Mouse (Mus musculus): ENCODE measurements around the gene Atg9a.

DNA sequence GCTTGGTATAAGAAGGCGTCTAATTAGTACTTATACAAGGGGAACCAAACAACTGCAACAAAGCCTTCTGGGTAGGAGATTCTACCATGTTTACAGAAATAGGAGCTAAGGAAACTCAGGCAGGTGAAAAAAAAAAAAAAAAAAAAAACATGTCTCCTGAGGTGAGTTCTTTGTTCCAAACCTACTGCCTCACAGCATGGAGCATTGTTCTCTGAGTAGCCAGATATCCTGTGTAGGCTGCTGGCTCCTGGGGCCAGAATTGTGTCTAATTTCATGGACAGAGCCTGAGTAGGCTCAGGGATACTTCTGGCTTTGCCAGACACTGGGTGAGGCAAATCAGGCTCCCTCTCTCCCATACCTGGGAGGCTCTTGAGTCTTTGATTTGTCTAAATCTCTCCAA is 35.7 kb upstream of the Atg9a start:
- TF ChIP-seq CTCF (IDR thresholded peaks at IDR 0.05; ENCODE audit: low read depth, low read length): no peak
- TF ChIP-seq GATA1 (IDR thresholded peaks at IDR 0.05; ENCODE audit: borderline replicate concordance, low read length): no peak
- TF ChIP-seq GATA2 (IDR thresholded peaks at IDR 0.05; ENCODE audit: borderline replicate concordance, low read depth, low read length): no peak
